Mouse (Mus musculus) limb, embryonic 13.5 days (tissue): Measurements from ENCODE around the gene Shc3. TPM values are rescaled to one million over a fixed set of nuclear protein-coding genes. Genes with fewer than 3 reads are reported as not detected.
A peak's percentile ranks its signal among the peaks of the same experiment; 100 is the strongest.

Experiments used
- ATAC-seq: fragments of 200-750 bp; cut with Nextera tagmentation; 2 replicates; pipeline ENCODE4 v1.8.0; 2017; ENCODE audit warnings: low read depth, moderate number of reproducible peaks, moderate TSS enrichment; ENCODE audit not compliant: low FRiP score
- H3K27ac ChIP-seq: fragments of 300-500 bp; sonication (generic); 2 replicates; pipeline ENCODE4 v1.5.1; 2015; ENCODE audit warnings: inconsistent platforms, mild to moderate bottlenecking, moderate library complexity
- H3K27me3 ChIP-seq: fragments of 300-500 bp; sonication (generic); 2 replicates; pipeline ENCODE4 v1.6.1; 2015; ENCODE audit warnings: mild to moderate bottlenecking, inconsistent platforms
- H3K36me3 ChIP-seq: fragments of 300-500 bp; sonication (generic); 2 replicates; pipeline ENCODE4 v1.6.1; 2015; ENCODE audit warnings: inconsistent platforms, mild to moderate bottlenecking, moderate library complexity
- H3K4me1 ChIP-seq: fragments of 300-500 bp; sonication (generic); 2 replicates; pipeline ENCODE4 v1.6.1; 2015; ENCODE audit warnings: inconsistent platforms
- H3K4me2 ChIP-seq: fragments of 300-500 bp; sonication (generic); replicated peaks from 2 replicates; pipeline ENCODE4 v1.6.1; 2015; ENCODE audit warnings: inconsistent platforms, mild to moderate bottlenecking, moderate library complexity
- H3K4me3 ChIP-seq: fragments of 300-500 bp; sonication (generic); 2 replicates; pipeline ENCODE4 v1.5.1; 2015; ENCODE audit warnings: moderate library complexity, mild to moderate bottlenecking, inconsistent platforms
- H3K9ac ChIP-seq: fragments of 300-500 bp; sonication (generic); 2 replicates; pipeline ENCODE4 v1.6.1; 2015; ENCODE audit warnings: mild to moderate bottlenecking, inconsistent platforms
- H3K9me3 ChIP-seq: fragments of 300-500 bp; sonication (generic); 2 replicates; pipeline ENCODE4 v1.6.1; 2016; ENCODE audit warnings: inconsistent platforms
- WGBS: fragments of 180-500 bp; shearing (Covaris S2); methylation state at CpG from one replicate; pipeline ENCODE4 v1.1.7; 2015; 5-methylcytosine and 5-hydroxymethylcytosine counted together
- polyA plus RNA-seq: library from polyadenylated mRNA; unstranded; fragments of >200 nt; fragmentation: Nextera tagmentation; extraction: Ambion mirVana; gene quantifications from 2 replicates; pipeline ENCODE4 v1.2.1, GENCODE M21; 2015

Gene Shc3
- polyA plus RNA-seq, 1 experiment from 2014 or later = 0.69 TPM

GRCm38 (mm10) chr13:51600169-51600568 is 30.9 kb upstream of the Shc3 start:
- no peak for ATAC-seq
- no peak overlapping the region for H3K9ac ChIP-seq
- H3K4me1 ChIP-seq = peaks cover 18% of the 10 kb centered on the region
- no peak overlapping the region for H3K4me2 ChIP-seq
- H3K4me3 ChIP-seq = no peak overlapping the region
- H3K27ac ChIP-seq = no peak overlapping the region
- H3K9me3 ChIP-seq = no peaks in the 10 kb centered on the region
- 93% methylated on average over 8 of the region's 8 CpGs for WGBS
- peaks cover 11% of the 10 kb centered on the region for H3K27me3 ChIP-seq
- H3K36me3 ChIP-seq = no peaks in the 10 kb centered on the region

DNA sequence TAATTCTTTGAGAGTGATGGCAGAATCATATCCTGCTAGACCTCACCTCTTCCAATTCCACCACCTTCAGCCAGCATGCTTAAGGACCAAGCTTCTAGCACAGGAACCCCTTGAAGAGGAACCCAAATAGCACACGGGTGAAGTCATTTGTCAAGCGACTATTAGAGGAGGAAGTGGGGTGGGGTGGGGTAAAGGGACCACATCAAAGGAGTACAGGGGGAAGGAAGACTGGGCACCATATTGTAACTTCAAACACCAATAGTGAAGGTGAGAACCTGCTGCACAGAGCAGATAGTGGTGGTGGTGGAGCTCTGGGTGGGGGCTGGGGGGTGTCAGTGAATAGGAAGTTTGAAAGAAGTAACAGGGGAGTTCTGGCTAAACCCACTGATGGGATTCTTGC is 28.8 kb upstream of the Shc3 start:
- Histone ChIP-seq H3K4me1 (peaks cover 15% of the 10 kb centered on the region), H3K36me3 (no peaks in the 10 kb centered on the region), H3K4me3 (no peak overlapping the region), H3K27me3 (peaks cover 25% of the 10 kb centered on the region), H3K9me3 (no peaks in the 10 kb centered on the region), H3K9ac (no peak overlapping the region), H3K27ac (no peak overlapping the region), H3K4me2 (no peak overlapping the region)
- 48% methylated on average over 2 of the region's 2 CpGs for WGBS
- no peak for ATAC-seq

DNA sequence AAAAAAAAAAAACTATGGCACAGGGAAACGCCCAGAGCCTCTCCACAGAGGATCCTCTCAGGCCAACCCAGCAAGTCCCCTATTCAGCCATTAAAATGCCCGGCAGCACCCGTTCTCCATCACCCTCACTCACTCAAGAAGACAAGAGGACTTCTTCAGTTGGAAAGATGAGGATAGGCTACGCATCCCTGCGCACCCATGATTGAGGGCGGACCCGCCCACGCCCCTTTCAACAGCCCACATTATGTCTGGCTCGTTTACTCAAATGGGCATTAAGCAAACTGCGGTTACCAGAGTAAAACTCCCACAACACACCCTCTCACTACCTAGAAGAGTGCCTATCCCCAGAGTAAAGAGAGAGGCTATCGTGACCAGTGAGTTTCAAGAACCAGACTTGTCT is 26.2 kb upstream of the Shc3 start:
- ATAC-seq = no peak
- 46% methylated on average over 11 of the region's 11 CpGs for WGBS
- peak overlapping the region; percentile 49; the same call in 1 of the 2 replicates for H3K4me3 ChIP-seq
- H3K9ac ChIP-seq = no peak overlapping the region
- H3K27ac ChIP-seq = no peak overlapping the region
- no peaks in the 10 kb centered on the region for H3K9me3 ChIP-seq
- no peaks in the 10 kb centered on the region for H3K36me3 ChIP-seq
- peak overlapping the region; percentile 88 for H3K4me2 ChIP-seq
- peaks cover 25% of the 10 kb centered on the region for H3K27me3 ChIP-seq
- peaks cover 11% of the 10 kb centered on the region for H3K4me1 ChIP-seq

GRCm38 (mm10) chr13:51594656-51595311 is 25.6 kb upstream of the Shc3 start:
- Histone ChIP-seq H3K4me2 (peak overlapping the region; percentile 88), H3K9me3 (no peaks in the 10 kb centered on the region), H3K4me3 (peak overlapping the region; percentile 49), H3K27ac (no peak overlapping the region), H3K27me3 (peaks cover 25% of the 10 kb centered on the region), H3K36me3 (no peaks in the 10 kb centered on the region), H3K9ac (peak overlapping the region; percentile 50), H3K4me1 (peaks cover 11% of the 10 kb centered on the region)
- no peak; the same call in 1 of the 2 replicates for ATAC-seq
- under 1% methylated on average over 36 of the region's 36 CpGs for WGBS

DNA sequence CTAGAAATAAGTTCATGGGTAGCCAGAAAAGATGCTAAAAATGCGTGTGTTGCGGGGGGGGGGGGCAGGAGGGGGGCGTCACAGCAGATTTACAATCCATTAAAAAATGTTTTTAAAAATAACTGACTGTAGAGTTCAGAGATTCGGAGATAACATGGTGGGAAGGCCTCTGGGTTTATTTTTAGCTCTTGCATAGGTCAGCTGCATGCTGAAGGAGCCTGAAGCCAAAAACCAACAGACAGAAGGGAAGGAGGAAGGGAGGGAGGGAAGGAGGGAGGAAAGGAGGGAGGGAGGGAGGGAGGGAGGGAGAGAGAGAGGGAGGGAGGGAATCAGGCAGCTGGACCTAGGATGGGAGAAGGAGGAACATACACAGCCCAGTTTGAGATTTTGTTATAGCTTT is 18.8 kb upstream of the Shc3 start:
- 39% methylated on average over 4 of the region's 4 CpGs for WGBS
- H3K4me2 ChIP-seq = no peak overlapping the region

GRCm38 (mm10) chr13:51582204-51582603 is 13.0 kb upstream of the Shc3 start:
- Histone ChIP-seq H3K4me3 (no peak overlapping the region), H3K4me2 (no peak overlapping the region), H3K36me3 (no peaks in the 10 kb centered on the region), H3K27ac (no peak overlapping the region), H3K9ac (no peak overlapping the region), H3K9me3 (peaks cover 6% of the 10 kb centered on the region), H3K4me1 (peaks cover 17% of the 10 kb centered on the region), H3K27me3 (no peaks in the 10 kb centered on the region)
- no peak for ATAC-seq
- 56% methylated on average over 2 of the region's 2 CpGs for WGBS

More for the DNA sequence above, 18.8 kb upstream of the Shc3 start:
- H3K36me3 ChIP-seq = no peaks in the 10 kb centered on the region
- no peaks in the 10 kb centered on the region for H3K4me1 ChIP-seq
- peaks cover 6% of the 10 kb centered on the region for H3K9me3 ChIP-seq
- ATAC-seq = no peak
- no peak overlapping the region for H3K27ac ChIP-seq
- H3K9ac ChIP-seq = no peak overlapping the region
- no peaks in the 10 kb centered on the region for H3K27me3 ChIP-seq
- H3K4me3 ChIP-seq = no peak overlapping the region

DNA sequence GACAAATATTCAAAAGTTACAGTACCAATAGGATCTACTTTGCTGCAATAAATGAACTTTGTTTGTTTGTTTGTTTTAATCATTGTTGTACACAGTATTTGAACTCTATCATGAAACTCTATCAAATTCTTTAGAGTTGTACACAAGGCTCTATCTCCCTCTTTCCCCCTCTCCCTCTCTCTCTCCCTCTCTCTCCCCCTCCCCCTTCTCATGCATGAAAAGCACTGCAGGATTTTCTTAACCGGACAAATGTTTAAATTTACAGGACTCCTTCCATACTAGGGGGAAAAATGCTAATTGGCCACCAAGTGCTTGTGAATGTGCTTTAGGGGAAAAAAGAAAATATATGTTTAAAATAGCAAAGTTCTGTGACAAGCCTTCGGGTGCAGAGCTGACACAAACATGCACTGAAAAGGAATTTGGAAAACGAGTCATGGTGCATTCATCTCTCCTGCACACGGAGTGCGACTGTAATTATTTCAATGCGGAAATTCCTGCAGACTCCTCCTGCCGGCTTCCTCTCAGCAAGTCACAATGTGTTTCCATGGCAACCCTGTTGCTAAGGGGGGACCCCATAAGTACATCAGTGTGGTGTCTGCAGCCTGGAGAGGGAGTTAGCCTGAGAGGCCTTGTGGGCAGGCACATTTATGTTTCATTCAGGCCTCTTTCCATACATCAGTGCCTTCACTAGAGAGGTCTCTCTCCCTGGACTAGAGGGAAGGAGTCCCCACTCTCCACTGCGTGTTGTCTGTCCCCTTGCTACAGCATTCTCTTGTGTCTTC is 11.2 kb upstream of the Shc3 start:
- H3K4me1 ChIP-seq = peaks cover 17% of the 10 kb centered on the region
- peaks cover under 1% of the 10 kb centered on the region; the same call in 1 of the 2 replicates for H3K9me3 ChIP-seq
- WGBS = 6% methylated on average over 8 of the region's 8 CpGs
- H3K4me2 ChIP-seq = peak overlapping the region; percentile 51
- H3K4me3 ChIP-seq = no peak overlapping the region
- no peaks in the 10 kb centered on the region for H3K27me3 ChIP-seq
- H3K36me3 ChIP-seq = no peaks in the 10 kb centered on the region
- peak overlapping the region; percentile 59; the same call in 1 of the 2 replicates for H3K27ac ChIP-seq
- H3K9ac ChIP-seq = no peak overlapping the region
- ATAC-seq = peak; percentile 80

- Histone ChIP-seq H3K9ac (no peak overlapping the region), H3K27ac (no peak overlapping the region), H3K27me3 (peaks cover 42% of the 10 kb centered on the region), H3K4me1 (peaks cover 13% of the 10 kb centered on the region), H3K36me3 (no peaks in the 10 kb centered on the region), H3K4me2 (no peak overlapping the region), H3K4me3 (no peak overlapping the region), H3K9me3 (no peaks in the 10 kb centered on the region)
- 36% methylated on average over 11 of the region's 11 CpGs for WGBS
- ATAC-seq = peak; percentile 66; the same call in 1 of the 2 replicates
Measured at GRCm38 (mm10) chr13:51573849-51574248, 4.6 kb upstream of the Shc3 start.

- peaks cover 38% of the 10 kb centered on the region for H3K4me1 ChIP-seq
- H3K9ac ChIP-seq = no peak overlapping the region
- ATAC-seq = no peak
- 0 out of 2 replicates have a peak overlapping the region, but pooled peaks have one; percentile 41 for H3K4me3 ChIP-seq
- H3K27me3 ChIP-seq = peaks cover 80% of the 10 kb centered on the region
- peak overlapping the region; percentile 95 for H3K4me2 ChIP-seq
- 7% methylated on average over 9 of the region's 9 CpGs for WGBS
- no peak overlapping the region for H3K27ac ChIP-seq
- H3K9me3 ChIP-seq = no peaks in the 10 kb centered on the region
- H3K36me3 ChIP-seq = no peaks in the 10 kb centered on the region
Measured at GRCm38 (mm10) chr13:51570111-51570510, 892 bp upstream of the Shc3 start.

- Histone ChIP-seq H3K4me1 (peaks cover 38% of the 10 kb centered on the region), H3K27ac (no peak overlapping the region), H3K36me3 (no peaks in the 10 kb centered on the region), H3K9ac (no peak overlapping the region), H3K9me3 (no peaks in the 10 kb centered on the region), H3K27me3 (peaks cover 84% of the 10 kb centered on the region), H3K4me3 (peak overlapping the region; percentile 41), H3K4me2 (peak overlapping the region; percentile 95)
- ATAC-seq = no peak
- 1% methylated on average over 7 of the region's 7 CpGs for WGBS
Measured at GRCm38 (mm10) chr13:51569685-51570068, 458 bp upstream of the Shc3 start.

DNA sequence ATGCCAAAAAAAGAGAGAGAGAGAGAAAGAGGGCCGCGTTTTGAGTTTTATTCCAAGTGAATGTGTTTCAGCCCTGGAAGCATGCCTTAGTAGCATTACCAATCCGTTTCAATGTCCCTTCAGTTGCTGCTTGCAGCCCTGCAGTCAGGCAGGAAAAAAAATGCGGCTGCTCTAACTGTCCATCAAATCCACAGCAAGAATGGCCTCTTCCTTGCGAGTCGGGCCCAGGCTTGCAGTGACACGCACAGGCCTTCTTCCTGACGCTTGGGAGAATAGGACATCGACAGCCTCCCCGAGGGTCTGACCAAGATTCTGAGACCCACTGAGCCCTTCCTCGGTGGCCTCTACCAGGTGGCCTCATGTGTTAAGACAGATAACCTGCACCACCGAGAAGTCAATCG is 718 bp downstream of the Shc3 start:
- Histone ChIP-seq H3K4me1 (peaks cover 38% of the 10 kb centered on the region), H3K9ac (no peak overlapping the region; the same call in 1 of the 2 replicates), H3K36me3 (no peaks in the 10 kb centered on the region), H3K27me3 (peaks cover 88% of the 10 kb centered on the region), H3K9me3 (no peaks in the 10 kb centered on the region), H3K4me2 (peak overlapping the region; percentile 95), H3K4me3 (peak overlapping the region; percentile 41), H3K27ac (no peak overlapping the region)
- ATAC-seq = no peak
- 2% methylated on average over 13 of the region's 13 CpGs for WGBS

DNA sequence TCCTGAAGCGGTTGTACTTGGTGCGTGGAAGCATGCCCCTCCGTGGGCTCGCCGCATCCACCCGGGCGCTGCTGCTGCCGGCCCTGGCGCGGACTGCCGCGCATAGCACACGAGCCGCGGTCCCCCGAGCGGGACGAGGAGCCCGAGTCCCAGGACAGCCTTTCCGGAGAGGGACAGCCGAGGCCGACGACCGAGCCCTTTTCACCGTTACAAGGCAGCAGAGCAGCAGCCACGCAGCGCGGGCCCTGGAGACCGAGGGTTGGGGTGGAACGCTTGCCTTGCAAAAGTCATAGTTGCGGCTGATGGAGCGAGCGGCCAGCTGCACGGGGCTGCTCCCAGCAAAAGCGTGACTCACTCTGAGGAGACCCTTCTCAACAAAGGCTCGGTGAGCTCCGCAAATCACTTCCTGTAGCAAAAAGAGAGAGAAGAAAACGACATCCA is 1.8 kb downstream of the Shc3 start:
- Histone ChIP-seq H3K27me3 (peaks cover 93% of the 10 kb centered on the region), H3K36me3 (no peaks in the 10 kb centered on the region), H3K27ac (no peak overlapping the region), H3K9ac (peak overlapping the region; percentile 70), H3K9me3 (no peaks in the 10 kb centered on the region), H3K4me3 (peak overlapping the region; percentile 53), H3K4me1 (peaks cover 38% of the 10 kb centered on the region), H3K4me2 (peak overlapping the region; percentile 95)
- no peak for ATAC-seq
- WGBS = under 1% methylated on average over 38 of the region's 38 CpGs
